Mouse (Mus musculus) intestine, embryonic 16.5 days (tissue): ENCODE data around the gene Pdzd2. TPM values are rescaled to one million over a fixed set of nuclear protein-coding genes. Genes with fewer than 3 reads are reported as not detected.
"Not testable (repeated sequence)": the region's sequence is repeated elsewhere in the genome, so short reads cannot be mapped to it uniquely, and the experiment has no call there.

Experiments
- ATAC-seq: fragments of 200-750 bp; cut with Nextera tagmentation; 2 replicates; pipeline ENCODE4 v1.8.0; 2017; ENCODE audit warnings: moderate TSS enrichment, moderate library complexity
- H3K27ac ChIP-seq: fragments of 300-500 bp; sonication (generic); 2 replicates; pipeline ENCODE4 v1.5.1; 2014; ENCODE audit warnings: mild to moderate bottlenecking, low read length
- H3K27me3 ChIP-seq: fragments of 300-500 bp; sonication (generic); replicated peaks from 2 replicates; pipeline ENCODE4 v1.6.1; 2014; ENCODE audit warnings: low read length, control low read depth, mixed read lengths; ENCODE audit not compliant: control insufficient read depth, insufficient read depth
- H3K36me3 ChIP-seq: fragments of 300-500 bp; sonication (generic); 2 replicates; pipeline ENCODE4 v1.6.1; 2014; ENCODE audit warnings: low read length, control low read depth; ENCODE audit not compliant: control insufficient read depth, insufficient read depth
- H3K4me1 ChIP-seq: fragments of 300-500 bp; sonication (generic); 2 replicates; pipeline ENCODE4 v1.6.1; 2014; ENCODE audit warnings: low read length, control low read depth, mixed read lengths; ENCODE audit not compliant: control insufficient read depth, insufficient read depth
- H3K4me2 ChIP-seq: fragments of 300-500 bp; sonication (generic); 2 replicates; pipeline ENCODE4 v1.6.1; 2014; ENCODE audit warnings: low read depth, low read length, control low read depth
- H3K4me3 ChIP-seq: fragments of 300-500 bp; sonication (generic); 2 replicates; pipeline ENCODE4 v1.5.1; 2014; ENCODE audit warnings: mild to moderate bottlenecking, low read length
- H3K9ac ChIP-seq: fragments of 300-500 bp; sonication (generic); 2 replicates; pipeline ENCODE4 v1.6.1; 2014; ENCODE audit warnings: low read depth, low read length
- H3K9me3 ChIP-seq: fragments of 300-500 bp; sonication (generic); 2 replicates; pipeline ENCODE4 v1.6.1; 2016; ENCODE audit warnings: low read length, control low read depth; ENCODE audit not compliant: control insufficient read depth
- WGBS: fragments of 180-500 bp; shearing (Covaris S2); extraction: QIAGEN DNeasy Blood & Tissue Kit; methylation state at CpG from one replicate; pipeline ENCODE4 v1.1.7; 2014; 5-methylcytosine and 5-hydroxymethylcytosine counted together
- polyA plus RNA-seq: library from polyadenylated mRNA; unstranded; fragments of >200 nt; fragmentation: Nextera tagmentation; extraction: Ambion mirVana; gene quantifications from 2 replicates; pipeline ENCODE4 v1.2.1, GENCODE M21; 2015

Pdzd2 gene
- polyA plus RNA-seq, 1 experiment from 2014 or later: 9.1 TPM

- H3K9ac ChIP-seq: 0 out of 2 replicates have a peak overlapping the region, but pooled peaks have one; percentile 4
- H3K4me2 ChIP-seq: no peak overlapping the region
- no peaks in the 10 kb centered on the region for H3K27me3 ChIP-seq
- H3K4me3 ChIP-seq: no peak overlapping the region
- 80% methylated on average over 11 of the region's 11 CpGs for WGBS
- no peak for ATAC-seq
- H3K27ac ChIP-seq: peak overlapping the region; percentile 62
- peaks cover 13% of the 10 kb centered on the region for H3K4me1 ChIP-seq
- H3K36me3 ChIP-seq: no peaks in the 10 kb centered on the region
- H3K9me3 ChIP-seq: no peaks in the 10 kb centered on the region
Measured at GRCm38 (mm10) chr15:12368357-12368756, 371.4 kb downstream of the Pdzd2 start.

GRCm38 (mm10) chr15:12367306-12368080 is 372.2 kb downstream of the Pdzd2 start:
- no peaks in the 10 kb centered on the region for H3K9me3 ChIP-seq
- H3K9ac ChIP-seq: 0 out of 2 replicates have a peak overlapping the region, but pooled peaks have one; percentile 1
- H3K4me2 ChIP-seq: no peak overlapping the region
- no peaks in the 10 kb centered on the region for H3K36me3 ChIP-seq
- H3K27me3 ChIP-seq: no peaks in the 10 kb centered on the region
- 44% methylated on average over 13 of the region's 13 CpGs for WGBS
- H3K4me1 ChIP-seq: peaks cover 13% of the 10 kb centered on the region
- peak; percentile 94 for ATAC-seq
- H3K27ac ChIP-seq: peak overlapping the region; percentile 62
- no peak overlapping the region for H3K4me3 ChIP-seq

GRCm38 (mm10) chr15:12366580-12367305 is 373.0 kb downstream of the Pdzd2 start:
- Histone ChIP-seq H3K27ac (peak overlapping the region; percentile 62), H3K9ac (0 out of 2 replicates have a peak overlapping the region, but pooled peaks have one; percentile 1), H3K4me1 (peaks cover 13% of the 10 kb centered on the region)
- H3K27me3 ChIP-seq, H3K36me3 ChIP-seq, ATAC-seq, H3K9me3 ChIP-seq, H3K4me2 ChIP-seq, H3K4me3 ChIP-seq: not testable (repeated sequence)
- 91% methylated on average over 11 of the region's 11 CpGs for WGBS

GRCm38 (mm10) chr15:12366072-12366469 is 373.7 kb downstream of the Pdzd2 start:
- 47% methylated on average over 3 of the region's 3 CpGs for WGBS
- no peak for ATAC-seq
- Histone ChIP-seq H3K27ac (no peak overlapping the region), H3K9ac (no peak overlapping the region), H3K27me3 (no peaks in the 10 kb centered on the region), H3K36me3 (no peaks in the 10 kb centered on the region), H3K4me1 (peaks cover 13% of the 10 kb centered on the region), H3K9me3 (no peaks in the 10 kb centered on the region), H3K4me3 (no peak overlapping the region), H3K4me2 (no peak overlapping the region)

GRCm38 (mm10) chr15:12365416-12366071 is 374.2 kb downstream of the Pdzd2 start:
- peak; percentile 27; the same call in 1 of the 2 replicates for ATAC-seq
- H3K27ac ChIP-seq: no peak overlapping the region
- H3K4me2 ChIP-seq: no peak overlapping the region
- no peaks in the 10 kb centered on the region for H3K27me3 ChIP-seq
- H3K9ac ChIP-seq: no peak overlapping the region
- no peaks in the 10 kb centered on the region for H3K36me3 ChIP-seq
- H3K9me3 ChIP-seq: no peaks in the 10 kb centered on the region
- WGBS: 76% methylated on average over 15 of the region's 15 CpGs
- H3K4me1 ChIP-seq: peaks cover 13% of the 10 kb centered on the region
- no peak overlapping the region for H3K4me3 ChIP-seq

- H3K4me2 ChIP-seq: no peak overlapping the region
- H3K27me3 ChIP-seq: no peaks in the 10 kb centered on the region
- H3K9ac ChIP-seq: no peak overlapping the region
- no peak overlapping the region for H3K4me3 ChIP-seq
- ATAC-seq: no peak
- WGBS: 85% methylated on average over 4 of the region's 4 CpGs
- H3K36me3 ChIP-seq: no peaks in the 10 kb centered on the region; the same call in 1 of the 2 replicates
- no peak overlapping the region for H3K27ac ChIP-seq
- no peaks in the 10 kb centered on the region for H3K9me3 ChIP-seq
- peaks cover 13% of the 10 kb centered on the region for H3K4me1 ChIP-seq
Measured at GRCm38 (mm10) chr15:12364096-12364495, 375.6 kb downstream of the Pdzd2 start.

GRCm38 (mm10) chr15:12362701-12363040 is 377.1 kb downstream of the Pdzd2 start:
- Histone ChIP-seq H3K4me3 (no peak overlapping the region), H3K9me3 (no peaks in the 10 kb centered on the region), H3K4me1 (peaks cover 4% of the 10 kb centered on the region), H3K4me2 (no peak overlapping the region), H3K9ac (no peak overlapping the region), H3K27me3 (no peaks in the 10 kb centered on the region), H3K27ac (no peak overlapping the region), H3K36me3 (peaks cover 2% of the 10 kb centered on the region; the same call in 1 of the 2 replicates)
- ATAC-seq: no peak
- 85% methylated on average over 6 of the region's 6 CpGs for WGBS

GRCm38 (mm10) chr15:12362001-12362700 is 377.6 kb downstream of the Pdzd2 start:
- no peak overlapping the region for H3K9ac ChIP-seq
- H3K4me2 ChIP-seq: no peak overlapping the region
- WGBS: 85% methylated on average over 14 of the region's 14 CpGs
- no peak overlapping the region for H3K4me3 ChIP-seq
- no peak for ATAC-seq
- peaks cover 8% of the 10 kb centered on the region for H3K4me1 ChIP-seq
- H3K36me3 ChIP-seq: peaks cover 2% of the 10 kb centered on the region; the same call in 1 of the 2 replicates
- no peak overlapping the region for H3K27ac ChIP-seq
- H3K27me3 ChIP-seq: no peaks in the 10 kb centered on the region
- no peaks in the 10 kb centered on the region for H3K9me3 ChIP-seq
